Mouse (Mus musculus) thymus, adult 2 months (tissue): ENCODE measurements at regions not wholly inside any gene's neighbourhood (a gene's known extent, or its start where the extent isn't known, plus 50 kb on each side); places are given as distances from the start of the nearest gene placed in this dataset.
"Not testable (repeated sequence)": the region's sequence is repeated elsewhere in the genome, so short reads cannot be mapped to it uniquely, and the experiment has no call there.

ENCODE experiments used
- CTCF ChIP-seq: fragments of 200-500 bp; IDR thresholded peaks from 2 replicates; pipeline ENCODE4 v1.5.1; 2012; ENCODE audit warnings: mild to moderate bottlenecking, control low read depth, low read length, moderate library complexity, borderline replicate concordance; ENCODE audit not compliant: control insufficient read depth, poor library complexity, insufficient read depth; ENCODE audit errors: extremely low read depth
- POLR2A ChIP-seq: fragments of 200-500 bp; IDR thresholded peaks from 2 replicates; pipeline ENCODE4 v1.6.1; 2012; ENCODE audit warnings: mild to moderate bottlenecking, low read length, control low read depth, moderate library complexity; ENCODE audit not compliant: control insufficient read depth, poor library complexity, insufficient read depth; ENCODE audit errors: extremely low read depth

- not testable (repeated sequence) for TF ChIP-seq POLR2A, CTCF
Measured at GRCm38 (mm10) chr13:61978856-61979255, 150.8 kb upstream of the Zfp808 start.
